In the genomic region with DNA sequence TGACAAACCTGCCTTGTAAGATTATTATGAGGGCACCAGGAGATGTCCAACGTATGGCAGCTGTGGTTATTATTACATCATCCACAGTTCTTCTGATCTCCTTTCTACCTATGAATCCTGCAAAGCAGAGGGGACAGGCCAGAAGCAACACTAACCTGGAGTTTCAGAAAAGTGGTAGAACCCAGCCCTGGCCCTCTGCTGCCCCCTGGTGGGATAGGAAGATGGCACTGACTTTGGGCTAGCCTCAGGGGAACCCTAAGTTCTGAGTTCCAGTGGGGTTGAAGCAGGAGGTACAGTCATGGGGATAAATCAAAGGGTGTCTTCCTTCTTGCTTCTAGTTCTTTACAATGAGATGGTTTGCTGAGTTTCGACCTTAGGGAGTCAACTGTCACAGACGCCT, we compare ENCODE assay signal across 10 mouse cellular contexts. TPM values are rescaled to one million over a fixed set of nuclear protein-coding genes. Genes with fewer than 3 reads are reported as not detected.
DNase-seq lines count a peak whose midpoint lies in the region; ATAC-seq and TF ChIP-seq lines count a peak whose summit lies in the region.
"Had no signal": no experiment of that assay in that cellular context is flagged by ENCODE, and none has a peak within 500 bp of the region (broad histone marks: within the 10 kb centered on the region; RNA-seq: fewer than 3 reads in every experiment).

No protein-coding gene starts in this region.

- DNase-seq in hindbrain, embryonic 10.5 days (ENCODE audit: low spot score), result peak; percentile 66
- peak; percentile 71 for DNase-seq in c-Kit-positive CD71-positive TER-119-positive erythroid progenitor cells, embryonic 14.5 days (ENCODE audit: low spot score)
- peak; percentile 63 for DNase-seq in gastrocnemius, adult 2 months
- DNase-seq in left cerebral cortex, adult 2 months (ENCODE audit: extremely low spot score in 1 of 2, low spot score in 2 of 2), result peak; percentile 69 to 75
- DNase-seq in testis, postnatal 10 days (ENCODE audit: low spot score), result peak; percentile 89

- intact Hi-C loops in gastrocnemius, adult 2 months (cut with DNase I), result loop anchor here (2.0 kb wide), 2 partner anchors 108 to 556 kb away; partner anchors contain the start of gene Rnf43
- intact Hi-C loops in left cerebral cortex, adult 2 months (cut with DNase I), result loop anchor here (1.0 kb wide), 1 partner anchor 109 kb away; the partner anchor contains the start of gene Rnf43

- H3K4me3 ChIP-seq in hindbrain, embryonic 10.5 days, result no peak overlapping the region
- no peak overlapping the region for H3K4me3 ChIP-seq in hindbrain, embryonic 13.5 days
- H3K4me3 ChIP-seq in E14TG2a.4 (replicated peaks; ENCODE audit: low read length), result no peak overlapping the region
- H3K4me3 ChIP-seq in gastrocnemius, adult 2 months, result no peak overlapping the region
- no peak overlapping the region for H3K4me3 ChIP-seq in left cerebral cortex, adult 2 months
- H3K4me3 ChIP-seq: embryonic facial prominence, embryonic 12.5 days; liver, embryonic 15.5 days had no signal

- H3K4me2 ChIP-seq in hindbrain, embryonic 13.5 days, result no peak overlapping the region
- H3K4me2 ChIP-seq: embryonic facial prominence, embryonic 12.5 days; liver, embryonic 15.5 days had no signal

- no peak for ATAC-seq in hindbrain, embryonic 13.5 days (ENCODE audit: low FRiP score)
- ATAC-seq in megakaryocyte-erythroid progenitor cell, adult 5-6 weeks (replicated peaks; ENCODE audit: low FRiP score, low TSS enrichment, poor library complexity, severe bottlenecking), result peak; percentile 47; the same call in 1 of the 2 replicates

- H3K9ac ChIP-seq in hindbrain, embryonic 13.5 days, result no peak overlapping the region
- H3K9ac ChIP-seq: embryonic facial prominence, embryonic 12.5 days; liver, embryonic 15.5 days had no signal

- H3K4me1 ChIP-seq in hindbrain, embryonic 10.5 days (replicated peaks), result peaks cover 7% of the 10 kb centered on the region; the same call in 1 of the 2 replicates
- no peaks in the 10 kb centered on the region for H3K4me1 ChIP-seq in hindbrain, embryonic 13.5 days (replicated peaks)
- peaks cover 10% of the 10 kb centered on the region; the same call in 1 of the 2 replicates for H3K4me1 ChIP-seq in E14TG2a.4 (replicated peaks; ENCODE audit: low read depth, low read length)
- H3K4me1 ChIP-seq: embryonic facial prominence, embryonic 12.5 days had no signal

- H3K36me3 ChIP-seq in hindbrain, embryonic 10.5 days, result peaks cover 8% of the 10 kb centered on the region; the same call in 1 of the 2 replicates
- H3K36me3 ChIP-seq in hindbrain, embryonic 13.5 days, result peaks cover 89% of the 10 kb centered on the region
- no peaks in the 10 kb centered on the region for H3K36me3 ChIP-seq in E14TG2a.4 (ENCODE audit: insufficient read depth, low read length)
- H3K36me3 ChIP-seq: embryonic facial prominence, embryonic 12.5 days; liver, embryonic 15.5 days had no signal

- TF ChIP-seq CTCF in E14TG2a.4 (conservative IDR thresholded peaks at IDR 0.05; ENCODE audit: low read length), result peak; percentile 89
- peak; percentile 91 for TF ChIP-seq CTCF in gastrocnemius, adult 2 months (IDR thresholded peaks at IDR 0.05)
- TF ChIP-seq CTCF in left cerebral cortex, adult 2 months (IDR thresholded peaks at IDR 0.05), result peak; percentile 95

- no peaks in the 10 kb centered on the region for H3K9me3 ChIP-seq in hindbrain, embryonic 10.5 days
- no peaks in the 10 kb centered on the region for H3K9me3 ChIP-seq in hindbrain, embryonic 13.5 days
- H3K9me3 ChIP-seq in E14TG2a.4 (ENCODE audit: low read length), result no peaks in the 10 kb centered on the region
- H3K9me3 ChIP-seq: embryonic facial prominence, embryonic 12.5 days; liver, embryonic 15.5 days had no signal

- no peak overlapping the region for H3K27ac ChIP-seq in hindbrain, embryonic 10.5 days
- H3K27ac ChIP-seq in hindbrain, embryonic 13.5 days, result no peak overlapping the region
- no peak overlapping the region for H3K27ac ChIP-seq in gastrocnemius, adult 2 months
- no peak overlapping the region for H3K27ac ChIP-seq in left cerebral cortex, adult 2 months
- H3K27ac ChIP-seq: embryonic facial prominence, embryonic 12.5 days; liver, embryonic 15.5 days had no signal

- WGBS in hindbrain, embryonic 10.5 days, result 63% methylated on average over 3 of the region's 3 CpGs
- 60% methylated on average over 3 of the region's 3 CpGs for WGBS in hindbrain, embryonic 13.5 days

- peaks cover 23% of the 10 kb centered on the region for H3K27me3 ChIP-seq in hindbrain, embryonic 10.5 days (ENCODE audit: insufficient read depth, poor library complexity, severe bottlenecking)
- peaks cover 16% of the 10 kb centered on the region for H3K27me3 ChIP-seq in hindbrain, embryonic 13.5 days
- H3K27me3 ChIP-seq in E14TG2a.4 (ENCODE audit: insufficient read depth, low read length), result peaks cover 39% of the 10 kb centered on the region

RNA-seq across cellular contexts. Expression of gene Tspoap1, which starts 10.6 kb away (rescaled TPM):
- polyA plus RNA-seq in hindbrain, embryonic 10.5 days (2016; fragmentation: Nextera tagmentation; extraction: Ambion mirVana), result 7.8 and 10.5 TPM in 2 replicates
- 40.7 and 40.8 TPM in 2 replicates for polyA plus RNA-seq in hindbrain, embryonic 13.5 days (2015; fragmentation: Nextera tagmentation; extraction: Ambion mirVana)
- not detected for total RNA-seq in gastrocnemius, adult 2 months (2021)
- total RNA-seq in left cerebral cortex, adult 2 months (2021), result 100 to 1,000 TPM; 190 to 202 TPM
- total RNA-seq in megakaryocyte-erythroid progenitor cell, adult 5-6 weeks (2014; fragmentation: Nextera tagmentation), result 5.5 and 20.3 TPM in 2 replicates
- total RNA-seq in megakaryocyte-erythroid progenitor cell, adult 5-6 weeks (2017), result 3.5 and 5.4 TPM in 2 replicates

RNA-seq across cellular contexts. Expression of gene Mpo, which starts 22.4 kb away (rescaled TPM):
- polyA plus RNA-seq in hindbrain, embryonic 10.5 days (2016; fragmentation: Nextera tagmentation; extraction: Ambion mirVana), result 2.8 and 5.0 TPM in 2 replicates
- polyA plus RNA-seq in hindbrain, embryonic 13.5 days (2015; fragmentation: Nextera tagmentation; extraction: Ambion mirVana), result 0.65 and 1.00 TPM in 2 replicates
- not detected for total RNA-seq in gastrocnemius, adult 2 months (2021)
- total RNA-seq in left cerebral cortex, adult 2 months (2021), result not detected
- 7.9 TPM in 1 of 2 replicates, not detected in the other for total RNA-seq in megakaryocyte-erythroid progenitor cell, adult 5-6 weeks (2014; fragmentation: Nextera tagmentation)
- 7.6 and 31.9 TPM in 2 replicates for total RNA-seq in megakaryocyte-erythroid progenitor cell, adult 5-6 weeks (2017)

RNA-seq across cellular contexts. Expression of gene Supt4a, which starts 33.6 kb away (rescaled TPM):
- polyA plus RNA-seq in hindbrain, embryonic 10.5 days (2016; fragmentation: Nextera tagmentation; extraction: Ambion mirVana), result 178 and 184 TPM in 2 replicates
- 143 and 150 TPM in 2 replicates for polyA plus RNA-seq in hindbrain, embryonic 13.5 days (2015; fragmentation: Nextera tagmentation; extraction: Ambion mirVana)
- 10 to 100 TPM; 36.8 TPM for total RNA-seq in gastrocnemius, adult 2 months (2021)
- total RNA-seq in left cerebral cortex, adult 2 months (2021), result 10 to 100 TPM; 66.3 to 82.3 TPM
- total RNA-seq in megakaryocyte-erythroid progenitor cell, adult 5-6 weeks (2014; fragmentation: Nextera tagmentation), result 146 and 192 TPM in 2 replicates
- total RNA-seq in megakaryocyte-erythroid progenitor cell, adult 5-6 weeks (2017), result 55.2 and 75.2 TPM in 2 replicates

RNA-seq across cellular contexts. Expression of gene Lpo, which starts 57.1 kb away (rescaled TPM):
- 0.31 and 0.57 TPM in 2 replicates for polyA plus RNA-seq in hindbrain, embryonic 10.5 days (2016; fragmentation: Nextera tagmentation; extraction: Ambion mirVana)
- polyA plus RNA-seq in hindbrain, embryonic 13.5 days (2015; fragmentation: Nextera tagmentation; extraction: Ambion mirVana), result 0.41 and 1.5 TPM in 2 replicates
- not detected for total RNA-seq in gastrocnemius, adult 2 months (2021)
- total RNA-seq in left cerebral cortex, adult 2 months (2021), result under 1 TPM; 0.45 to 0.75 TPM
- total RNA-seq in megakaryocyte-erythroid progenitor cell, adult 5-6 weeks (2014; fragmentation: Nextera tagmentation), result not detected in 2 replicates
- total RNA-seq in megakaryocyte-erythroid progenitor cell, adult 5-6 weeks (2017), result not detected in 2 replicates

Comparison
In these comparisons a context has a peak if more than half of its experiments do, and no peak if none do; other contexts are left out.
1. RNA of gene Tspoap1, which starts 10.6 kb away (total RNA-seq): 190 to 202 TPM in left cerebral cortex, adult 2 months; 3.5 to 20.3 TPM in megakaryocyte-erythroid progenitor cell, adult 5-6 weeks and not detected in gastrocnemius, adult 2 months; every median in the first group is over 4 times any median in the second.
2. Peak in every context shown above with its lines, with median percentiles within 50 percentile points of each other: DNase-seq and CTCF ChIP-seq.